Mouse (Mus musculus): ENCODE results near the gene Shank1.
A peak's percentile ranks its signal among the peaks of the same experiment; 100 is the strongest.
"Not testable (repeated sequence)": the region's sequence is repeated elsewhere in the genome, so short reads cannot be mapped to it uniquely, and the experiment has no call there.

The Shank1 gene

DNA sequence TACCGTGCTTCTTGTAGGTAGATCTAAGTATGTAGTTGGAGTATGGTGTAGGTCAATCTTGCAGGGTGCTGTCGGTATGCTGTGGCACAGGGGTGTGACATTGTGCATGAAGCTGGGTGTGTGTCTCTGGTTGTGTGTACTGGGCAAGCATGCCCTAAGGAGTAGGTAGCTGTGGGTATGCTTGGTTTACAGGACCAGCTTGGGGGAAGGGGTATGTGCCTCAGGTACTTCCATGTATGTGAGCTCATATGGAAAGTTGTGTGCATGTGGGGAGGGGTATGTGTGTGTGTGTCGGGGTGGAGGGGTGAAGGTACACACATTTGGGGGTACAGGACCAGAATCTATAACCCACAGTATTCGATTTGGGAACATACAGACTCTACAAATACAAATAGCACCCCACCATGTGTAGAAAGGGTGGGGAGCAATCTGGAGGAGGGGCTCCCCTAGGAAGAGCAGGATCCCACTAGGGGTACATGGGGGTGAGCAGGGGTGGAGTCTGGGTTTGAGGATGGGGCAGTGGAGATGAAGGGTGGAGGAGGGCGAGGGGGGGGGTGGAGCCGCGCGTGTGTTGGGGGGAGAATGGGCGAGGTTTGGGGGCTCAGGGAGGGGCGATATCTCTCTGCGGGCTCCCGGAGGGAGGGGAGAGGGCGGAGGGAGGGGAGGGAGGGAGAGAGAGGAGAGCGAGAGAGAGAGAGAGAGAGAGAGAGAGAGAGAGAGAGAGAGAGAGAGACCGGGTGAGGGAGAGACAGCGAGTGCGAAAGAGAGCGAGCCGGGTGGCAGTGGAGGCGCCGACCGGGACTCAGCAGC is at the start of gene Shank1:
Shank1 (plus strand) TSS at position 779 of the 810 bp plus-strand sequence.
- peak in 1 of 2 experiments; percentile 31 for DNase-seq

DNA sequence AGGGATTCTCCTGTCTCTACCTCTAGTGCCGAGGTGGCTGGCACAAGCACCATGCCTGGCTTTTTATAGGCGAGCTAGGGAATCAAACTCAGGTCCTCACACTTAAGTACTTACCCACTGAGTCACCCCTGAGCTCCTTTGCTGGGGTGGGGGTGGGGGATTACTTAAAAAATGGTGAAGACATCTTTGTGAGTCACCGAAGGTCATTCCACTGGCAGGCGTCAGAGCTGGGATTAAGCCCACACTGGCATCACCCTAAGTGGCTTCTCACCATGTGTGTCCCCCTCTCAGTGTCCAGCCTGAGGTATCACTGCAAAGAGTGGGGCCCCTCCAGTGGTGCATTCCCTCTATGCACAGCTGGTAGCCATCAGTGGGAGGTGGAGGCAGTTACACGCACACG is 49.6 kb upstream of the Shank1 start:
- DNase-seq: no peak

DNA sequence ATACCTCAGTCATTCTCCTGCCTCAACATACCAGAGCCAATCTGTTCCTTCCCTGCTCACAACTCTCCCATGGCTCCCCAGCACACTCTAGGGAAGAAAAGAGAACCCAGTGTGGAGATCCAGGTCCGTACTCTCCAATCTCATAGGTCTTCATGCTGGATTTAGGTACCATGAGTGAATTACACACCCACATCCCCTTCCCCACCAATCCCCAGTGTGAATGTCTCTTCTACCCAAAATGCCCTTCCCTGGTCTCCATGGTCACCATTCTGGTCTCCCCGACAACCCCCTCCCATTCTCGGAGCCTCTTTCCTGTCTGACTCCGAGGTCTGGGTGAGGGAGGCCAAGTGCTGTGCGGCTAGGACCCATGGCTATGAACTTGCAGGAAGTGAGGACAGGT is 48.9 kb upstream of the Shank1 start, which contains the start of gene Gm15517:
Gm15517 (plus strand) TSS at position 301 of the 400 bp plus-strand sequence.
- DNase-seq: no peak

DNA sequence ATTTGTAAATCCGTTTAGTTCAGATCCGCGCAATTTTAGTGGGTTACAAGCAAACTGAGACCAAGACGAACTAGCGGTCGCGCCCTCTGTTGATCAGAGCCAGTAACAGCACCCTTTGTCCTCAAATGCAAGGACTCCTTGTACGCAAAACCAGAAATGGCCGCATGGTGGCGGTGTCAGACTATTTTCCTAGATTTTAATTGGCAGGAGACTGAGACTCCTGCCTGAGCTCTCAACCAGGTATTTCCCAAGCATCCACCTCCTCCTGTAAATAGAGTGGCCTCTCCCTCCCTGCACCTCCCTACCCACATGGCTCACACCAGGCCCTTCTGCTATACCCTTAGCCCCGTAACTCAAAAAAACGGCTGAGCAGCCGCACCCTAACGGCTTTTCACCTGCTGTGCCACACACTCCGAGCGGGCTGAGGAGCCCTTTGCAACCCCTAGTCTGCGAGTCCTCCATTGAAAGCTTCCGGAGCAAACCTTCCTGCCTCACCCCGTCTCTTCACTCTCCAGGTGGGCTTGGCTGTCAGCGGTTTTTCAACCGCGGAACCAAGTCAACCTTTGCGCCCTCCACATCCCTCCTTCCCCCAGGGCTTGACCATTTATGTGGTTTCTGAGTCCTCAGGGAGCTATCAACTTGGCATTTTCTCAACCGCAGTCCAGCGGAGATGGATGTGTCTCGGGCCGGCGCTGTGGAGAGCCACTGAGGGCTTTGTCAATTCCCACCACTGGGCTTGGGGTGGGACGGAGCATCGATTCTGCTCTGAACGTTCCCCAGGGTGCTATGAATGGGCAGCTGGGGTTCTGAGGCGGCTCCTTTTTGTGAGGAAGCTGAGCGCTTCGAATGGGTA is 47.0 kb upstream of the Shank1 start:
- DNase-seq: peak; percentile 98 to 99

DNA sequence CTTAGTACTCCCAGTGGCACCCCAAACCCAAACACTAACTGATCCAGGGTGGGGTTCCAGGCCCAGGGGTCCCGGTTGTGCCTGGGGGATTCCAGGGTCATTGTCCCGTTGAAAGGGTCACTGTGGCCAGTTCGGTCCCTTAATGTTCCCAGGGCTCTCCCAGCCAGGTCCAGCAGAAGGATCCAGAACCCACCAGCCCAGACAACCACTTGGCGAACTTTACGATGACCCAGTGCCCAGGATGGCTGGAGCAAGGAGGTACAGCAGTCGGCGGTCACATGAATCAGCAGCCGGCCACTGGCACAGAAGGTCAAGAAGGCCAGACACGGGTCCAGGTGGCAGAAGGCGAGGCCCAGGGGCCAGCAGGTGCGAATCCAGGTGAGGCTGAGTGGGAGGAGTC is 41.9 kb upstream of the Shank1 start:
- DNase-seq: no peak

DNA sequence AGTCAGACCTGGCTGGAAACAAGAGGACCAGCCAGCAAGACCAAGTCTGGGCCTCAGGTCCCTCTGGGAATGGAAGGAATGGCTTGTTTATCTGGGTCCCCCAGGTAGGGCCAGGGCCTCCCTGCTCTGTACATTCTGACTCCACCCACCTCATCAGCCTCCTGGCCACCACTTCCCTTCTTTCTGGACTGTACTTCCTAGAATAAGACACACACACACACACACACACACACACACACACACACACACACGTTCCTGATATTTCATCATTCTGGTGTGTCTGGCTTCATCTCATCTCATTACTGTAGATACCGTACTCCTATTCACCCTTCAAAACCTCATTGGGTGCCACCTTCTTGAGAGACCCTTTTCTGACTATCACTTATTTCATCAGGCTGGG is 40.7 kb upstream of the Shank1 start:
- no peak for DNase-seq

DNA sequence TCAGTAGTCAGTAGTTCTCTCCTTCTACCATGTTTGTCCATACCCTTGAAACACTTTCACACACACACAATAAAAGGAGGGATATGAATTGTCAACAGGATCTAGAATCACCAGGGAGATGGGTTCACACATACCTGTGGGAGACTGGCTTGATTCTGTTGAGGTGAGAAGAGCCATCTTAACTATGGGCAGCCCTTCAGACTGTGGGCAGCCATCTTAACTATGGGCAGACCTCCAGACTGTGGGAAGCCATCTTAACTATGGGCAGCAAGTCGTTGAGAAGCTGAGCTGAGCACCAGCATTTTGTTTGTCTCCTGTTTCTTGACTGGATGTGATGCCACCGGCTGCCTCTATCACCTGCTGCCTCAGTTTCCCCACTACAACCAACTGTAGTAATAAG is 38.7 kb upstream of the Shank1 start:
- peak; percentile 53 to 64 for DNase-seq

DNA sequence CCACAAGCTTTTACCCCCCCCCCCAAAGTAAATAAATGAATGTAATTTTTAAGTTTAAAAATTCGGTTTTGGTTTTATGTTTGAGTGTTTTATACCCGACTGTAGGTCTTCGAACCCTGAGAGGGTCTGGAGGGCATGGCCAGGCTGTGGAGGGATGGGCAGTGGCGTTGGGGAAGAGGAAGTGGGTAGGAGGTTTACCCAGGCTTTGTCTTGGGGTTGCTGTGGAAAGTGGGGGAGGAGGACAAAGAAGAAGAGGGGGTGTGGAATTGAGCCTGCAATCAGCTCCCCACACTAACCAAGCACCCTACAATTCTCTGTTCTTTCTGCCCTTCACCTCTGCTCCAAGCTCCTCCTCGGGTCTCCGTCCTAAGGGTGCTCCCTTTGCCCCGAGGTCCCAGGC is 37.5 kb upstream of the Shank1 start:
- no peak for DNase-seq

DNA sequence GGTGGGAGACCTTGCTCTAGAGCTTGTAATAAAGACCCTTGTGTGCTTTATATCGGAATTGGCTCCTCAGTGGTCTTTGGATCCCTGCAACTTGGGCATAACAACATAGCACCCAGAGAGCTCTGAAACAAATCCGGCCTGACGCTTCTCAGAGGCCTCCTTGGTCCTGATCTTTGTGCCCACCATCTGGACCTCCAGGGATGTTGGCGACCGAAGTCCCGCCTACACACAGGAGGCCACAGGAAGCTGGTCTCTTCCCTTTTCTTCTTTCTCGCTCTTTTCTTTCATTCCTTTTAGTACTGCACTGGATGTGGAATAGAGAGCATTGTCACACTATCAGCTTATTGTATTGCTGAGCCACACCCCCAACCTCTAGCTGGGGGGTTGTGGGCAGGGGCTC is 36.6 kb upstream of the Shank1 start:
- DNase-seq: no peak

DNA sequence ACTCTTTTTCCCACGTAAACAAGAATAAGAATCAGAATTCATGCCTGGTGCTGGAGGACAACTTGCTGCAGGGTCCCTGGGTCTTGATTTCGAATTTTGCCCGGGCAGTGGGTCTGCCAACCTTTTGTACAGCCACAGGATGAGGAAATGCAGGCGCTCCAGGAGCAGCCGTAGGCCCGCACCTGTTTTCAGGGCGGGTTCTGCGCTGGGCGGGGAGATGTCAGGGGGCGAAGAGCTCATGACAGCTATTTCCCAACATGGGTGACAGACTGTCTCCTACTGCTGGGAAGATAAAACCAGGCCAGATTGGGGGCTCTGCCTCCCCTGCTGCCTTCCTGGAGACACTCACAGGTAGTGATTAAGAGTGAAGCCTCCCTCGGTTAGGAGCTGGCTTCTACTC is 36.0 kb upstream of the Shank1 start:
- DNase-seq: no peak

DNA sequence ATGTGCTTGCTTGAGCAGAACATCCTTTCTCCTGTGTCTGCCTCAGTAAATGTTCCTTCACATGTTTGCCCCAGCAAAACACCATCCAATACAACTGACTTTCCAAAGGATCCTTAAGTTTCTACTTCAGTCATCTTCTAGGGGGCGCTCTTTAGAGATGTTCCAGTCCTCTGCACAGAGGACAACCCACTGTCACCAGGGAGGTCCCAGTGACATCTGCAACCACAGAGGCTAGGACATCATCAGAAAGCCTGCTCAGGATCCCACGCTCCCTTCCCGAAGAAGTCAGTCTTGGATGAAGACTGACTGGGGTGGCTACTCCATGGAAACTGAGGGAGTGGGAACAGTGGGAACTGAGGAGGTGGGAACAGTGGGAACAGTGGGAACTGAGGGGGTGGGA is 34.5 kb upstream of the Shank1 start:
- DNase-seq: no peak

DNA sequence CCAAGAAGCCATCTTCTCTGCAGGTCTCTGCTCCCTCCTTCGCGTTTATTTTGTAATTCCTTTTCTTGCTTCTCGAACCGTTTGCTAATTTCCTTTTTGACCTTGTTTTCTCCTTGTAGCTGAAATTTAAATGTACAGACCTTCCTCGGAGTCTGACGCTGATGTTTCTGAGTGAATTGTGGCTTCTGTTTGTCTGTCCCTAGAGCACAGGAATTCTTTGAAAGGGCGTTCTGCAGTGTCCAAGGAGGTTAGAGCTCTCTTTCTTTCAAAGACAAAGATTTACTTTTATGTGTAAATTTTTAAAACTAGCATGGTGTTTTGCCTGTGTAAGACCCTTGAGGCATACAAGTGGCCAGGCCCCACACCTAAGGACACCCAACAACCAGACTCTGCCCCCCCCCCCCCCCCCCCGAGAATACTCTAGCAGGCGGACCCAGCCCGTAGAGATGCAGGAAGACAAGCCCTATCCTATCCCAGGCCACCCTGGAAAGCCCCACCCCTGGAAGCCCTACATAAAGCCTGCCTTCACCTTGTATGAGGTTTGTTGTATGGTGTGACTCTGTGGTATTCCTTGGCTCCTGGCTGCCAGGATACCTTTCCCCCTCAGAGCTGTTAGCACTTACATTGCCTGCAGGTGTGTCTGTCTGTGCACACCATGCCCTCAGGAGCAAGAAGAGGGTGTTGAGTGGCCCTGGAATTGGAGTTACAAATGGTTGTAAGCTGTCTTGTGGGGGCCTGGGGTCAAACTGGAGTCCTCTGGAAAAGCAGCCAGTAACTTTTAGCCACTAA is 33.4 kb upstream of the Shank1 start:
- no peak for DNase-seq

DNA sequence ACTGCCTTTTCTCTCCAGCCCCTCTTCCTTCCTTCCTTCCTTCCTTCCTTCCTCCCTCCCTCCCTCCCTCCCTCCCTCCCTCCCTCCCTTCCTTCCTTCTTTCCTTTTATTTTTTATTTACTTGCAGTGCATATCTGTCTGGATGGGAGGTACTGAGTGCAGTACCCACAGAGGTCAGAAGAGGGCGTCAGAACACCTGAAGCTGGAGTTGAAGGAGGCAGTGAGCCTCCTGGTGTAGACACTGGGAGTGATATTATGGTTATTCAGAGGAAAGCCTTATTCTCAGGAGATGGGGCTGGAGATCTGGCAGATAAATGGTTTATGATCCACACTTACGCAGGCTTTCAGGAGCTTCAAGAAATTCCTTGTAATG is 32.8 kb upstream of the Shank1 start:
- DNase-seq: peak; percentile 72 to 81

DNA sequence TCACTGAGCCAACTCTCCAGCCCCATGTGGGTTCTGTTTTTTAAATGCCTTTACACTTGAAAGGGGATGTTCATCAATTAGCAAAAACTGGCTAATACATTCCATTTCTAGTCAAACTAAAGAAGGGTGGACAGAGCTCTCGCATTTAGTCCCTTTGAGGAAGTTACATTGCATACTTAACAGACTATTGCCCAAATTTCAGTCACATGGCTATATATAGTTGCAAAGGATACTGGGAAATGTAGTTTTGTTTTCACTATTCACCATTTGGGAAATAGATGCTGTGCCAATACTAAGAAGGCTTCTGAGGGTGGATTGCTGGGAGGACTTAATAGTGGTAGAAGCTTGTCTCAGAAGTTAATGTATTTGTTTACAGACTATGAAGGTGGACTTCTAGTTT is 29.1 kb upstream of the Shank1 start:
- no peak for DNase-seq

DNA sequence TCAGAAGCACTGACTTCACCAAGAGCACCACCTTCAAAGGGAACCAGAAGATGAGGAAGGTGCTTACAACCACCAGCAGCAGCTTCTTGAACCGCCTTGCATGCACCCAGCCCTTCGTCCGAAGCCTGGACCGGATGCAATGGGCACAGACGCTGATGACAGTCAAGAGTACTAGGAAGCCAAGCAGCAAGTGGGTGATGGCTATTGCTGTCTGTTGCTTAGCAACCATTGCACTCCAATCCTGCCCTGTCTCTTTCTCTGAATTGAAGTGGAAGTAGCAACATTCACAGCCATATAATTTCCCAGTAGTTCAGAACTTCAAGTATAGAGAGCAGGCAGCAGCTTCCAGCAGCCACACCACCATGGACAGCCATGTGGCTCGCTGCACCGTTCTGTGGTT is 28.5 kb upstream of the Shank1 start:
- no peak for DNase-seq

DNA sequence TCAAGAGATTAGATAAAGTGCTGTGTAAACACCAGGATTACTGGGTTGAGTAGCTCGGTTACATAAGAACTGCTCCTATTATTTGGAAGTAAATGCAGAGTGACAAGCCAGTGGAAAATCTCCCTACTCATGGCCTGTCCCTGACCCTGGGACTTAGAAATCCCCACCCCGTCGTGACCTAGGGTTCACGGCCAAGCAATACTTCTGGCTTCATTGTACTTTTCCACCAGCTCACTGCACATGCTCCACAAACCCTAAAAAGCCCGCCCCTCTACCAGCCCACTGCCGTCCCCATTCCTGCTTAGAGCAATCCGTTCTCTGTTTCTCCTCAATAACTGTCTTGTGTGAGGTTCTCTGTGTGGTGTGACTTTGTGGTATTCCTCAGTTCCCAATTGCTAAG is 22.3 kb upstream of the Shank1 start:
- DNase-seq: no peak

DNA sequence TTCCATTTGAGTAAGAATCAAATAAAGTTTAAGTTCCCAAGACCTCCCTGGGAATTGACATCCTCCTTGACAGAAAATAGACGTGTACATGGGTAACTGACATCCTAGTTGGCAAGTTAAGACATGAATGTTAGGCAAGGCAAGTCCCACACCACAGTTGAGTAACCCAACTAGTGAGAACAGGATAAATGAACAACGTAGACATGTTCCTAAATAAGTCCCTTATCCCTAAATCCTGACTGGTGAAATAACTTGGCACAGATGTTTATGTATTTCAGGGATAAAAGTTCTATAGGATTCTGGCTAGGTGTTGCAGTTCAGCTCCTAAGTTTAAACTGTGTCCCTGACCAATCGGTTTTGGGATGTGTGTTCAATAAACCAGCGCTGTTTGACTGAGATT is 19.1 kb upstream of the Shank1 start:
- DNase-seq: no peak

DNA sequence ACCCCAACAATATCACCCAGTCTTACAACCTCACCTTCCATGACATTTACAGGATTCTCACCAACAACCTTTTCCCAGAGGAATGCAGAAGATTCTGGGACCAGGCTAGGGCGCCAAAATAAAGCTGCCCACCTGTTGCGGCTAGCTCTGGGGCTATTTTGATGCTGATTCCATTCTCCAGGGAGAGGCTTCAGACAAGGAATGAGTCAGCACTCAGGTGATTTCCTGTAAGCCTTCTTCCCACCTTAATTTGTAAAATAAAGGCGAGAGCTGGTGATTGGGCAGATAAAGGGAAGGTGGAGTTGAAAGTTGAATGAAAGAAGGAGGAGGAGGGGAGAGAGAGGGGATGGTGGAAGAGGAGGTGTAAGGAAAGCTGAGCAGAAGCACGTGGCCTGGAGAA is 18.6 kb upstream of the Shank1 start:
- no peak for DNase-seq

DNA sequence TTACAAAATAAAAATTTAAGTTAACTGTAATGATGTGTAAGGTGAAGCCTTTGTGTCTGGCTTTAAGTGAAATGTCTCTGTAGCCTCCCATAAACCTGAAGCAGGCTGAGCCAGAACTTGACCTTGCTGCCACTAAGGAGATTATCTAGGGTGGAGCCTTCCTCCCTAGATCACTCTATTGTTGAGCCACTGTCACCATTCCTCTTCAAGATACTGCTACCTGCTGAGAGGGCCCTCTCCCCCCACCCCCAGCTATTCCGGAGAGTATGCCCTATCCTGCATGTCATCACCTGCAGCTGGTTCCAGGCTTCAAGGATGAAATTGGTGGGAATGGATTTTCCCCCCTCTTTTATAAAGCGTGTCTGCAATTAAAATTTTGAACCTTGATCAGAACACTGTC is 12.6 kb upstream of the Shank1 start:
- DNase-seq: not testable (repeated sequence)

DNA sequence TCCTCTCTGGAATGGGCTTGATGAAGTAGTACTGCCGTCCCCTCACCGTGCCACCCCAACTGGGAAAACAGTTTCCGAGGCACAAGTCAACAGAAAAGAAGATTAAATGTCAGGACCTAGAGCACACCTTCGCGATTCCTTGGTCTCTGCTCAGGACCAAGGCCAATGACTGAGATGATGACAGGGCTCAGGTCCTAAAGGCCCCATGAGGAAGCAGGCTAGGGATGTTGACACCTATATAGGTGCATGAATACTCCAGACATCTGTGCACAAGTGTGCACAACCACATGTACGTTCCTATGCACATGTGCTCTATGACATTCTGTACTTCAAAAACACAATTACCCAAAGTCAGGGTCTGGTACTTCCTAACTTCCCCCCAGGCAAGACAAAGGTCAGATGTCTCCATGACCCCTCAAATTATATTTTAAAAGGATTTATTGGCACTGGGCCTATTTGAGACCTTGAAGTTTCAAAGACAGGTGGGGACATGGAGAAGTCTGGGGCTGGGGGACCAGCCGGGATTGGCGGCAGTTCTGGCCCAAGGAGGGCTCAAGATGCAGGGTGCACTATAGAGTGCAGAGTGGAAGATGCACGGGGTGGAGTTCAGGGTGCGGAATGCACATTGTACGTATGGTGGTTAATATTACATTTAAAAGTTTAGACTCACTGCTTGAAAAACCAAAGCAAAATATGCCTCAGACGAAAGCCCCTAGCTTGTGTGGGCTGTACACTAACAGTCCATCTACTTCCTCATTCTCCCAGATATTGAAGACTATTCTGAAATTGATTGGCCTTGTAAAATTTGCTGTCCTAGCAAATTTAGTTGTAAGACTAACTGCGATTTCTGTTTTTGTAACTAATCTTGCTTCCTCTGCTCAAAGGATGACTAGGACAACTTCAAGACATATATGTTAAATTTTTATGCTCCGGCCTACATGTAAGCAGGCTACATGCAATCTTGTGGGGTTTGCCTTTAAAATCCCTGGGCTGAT is 6.4 kb upstream of the Shank1 start:
- DNase-seq: peak in 1 of 2 experiments; percentile 29

DNA sequence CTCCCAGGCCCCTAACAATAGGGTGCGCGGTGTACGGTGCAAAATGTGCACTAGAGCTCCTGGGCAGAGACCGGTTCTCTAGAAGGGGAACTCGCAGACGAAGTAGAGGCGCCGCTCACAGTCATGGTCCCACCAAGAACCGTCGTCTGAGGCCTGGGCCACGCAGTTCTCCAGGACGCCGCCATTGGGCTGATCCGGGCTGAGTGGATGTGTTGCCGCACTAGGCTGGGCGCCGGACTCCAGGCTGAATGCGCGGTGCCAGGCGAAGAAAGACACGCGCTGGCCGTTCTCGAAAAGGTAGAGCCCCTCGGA is 5.6 kb upstream of the Shank1 start:
- no peak for DNase-seq

All from cerebellum, postnatal 10 days (tissue).